Mouse (Mus musculus) layer of hippocampus, adult 18-20 months (tissue): ENCODE results near the gene Cd38. TPM values are rescaled to one million over a fixed set of nuclear protein-coding genes. Genes with fewer than 3 reads are reported as not detected.
"Not testable (repeated sequence)": the region's sequence is repeated elsewhere in the genome, so short reads cannot be mapped to it uniquely, and the experiment has no call there.

Source experiments
- DNase-seq, 2 experiments: peaks; one replicate each; pipeline ENCODE4 v3.0.0; 2022; ENCODE audit warnings: low spot score in 2 of 2
- total RNA-seq, 2 experiments: library from RNA; stranded (reverse); gene quantifications; 2 replicates each; pipeline ENCODE4 v1.2.3; 2021

Cd38 gene
- total RNA-seq, 2 experiments from 2014 or later = 4.9 to 5.0 TPM

- no peak for DNase-seq
These were observed 12.6 kb upstream of the Cd38 start for GRCm38 (mm10) chr5:43855769-43856168.

DNA sequence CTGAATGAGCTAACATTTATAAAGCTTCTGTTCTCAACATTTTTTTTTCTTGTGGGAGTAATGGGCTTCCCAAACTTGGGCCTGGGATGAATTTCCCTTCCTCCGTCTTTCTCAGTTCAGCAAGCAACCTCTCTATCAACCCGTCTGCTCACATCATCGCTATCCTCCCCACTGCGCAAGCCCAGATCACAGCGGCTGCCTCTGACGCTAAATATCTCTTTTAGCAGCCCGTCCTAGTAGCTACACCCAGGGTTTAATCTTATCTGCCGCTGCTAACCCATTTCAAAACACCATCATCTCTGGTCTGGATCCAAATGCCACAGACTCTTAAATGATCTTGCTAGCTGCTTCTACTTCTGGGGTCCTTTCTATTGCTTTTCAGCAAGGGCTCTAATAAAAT lies 8.7 kb upstream of the Cd38 start:
- no peak for DNase-seq

- DNase-seq = no peak
These were observed 8.3 kb upstream of the Cd38 start for GRCm38 (mm10) chr5:43860096-43860495.

DNA sequence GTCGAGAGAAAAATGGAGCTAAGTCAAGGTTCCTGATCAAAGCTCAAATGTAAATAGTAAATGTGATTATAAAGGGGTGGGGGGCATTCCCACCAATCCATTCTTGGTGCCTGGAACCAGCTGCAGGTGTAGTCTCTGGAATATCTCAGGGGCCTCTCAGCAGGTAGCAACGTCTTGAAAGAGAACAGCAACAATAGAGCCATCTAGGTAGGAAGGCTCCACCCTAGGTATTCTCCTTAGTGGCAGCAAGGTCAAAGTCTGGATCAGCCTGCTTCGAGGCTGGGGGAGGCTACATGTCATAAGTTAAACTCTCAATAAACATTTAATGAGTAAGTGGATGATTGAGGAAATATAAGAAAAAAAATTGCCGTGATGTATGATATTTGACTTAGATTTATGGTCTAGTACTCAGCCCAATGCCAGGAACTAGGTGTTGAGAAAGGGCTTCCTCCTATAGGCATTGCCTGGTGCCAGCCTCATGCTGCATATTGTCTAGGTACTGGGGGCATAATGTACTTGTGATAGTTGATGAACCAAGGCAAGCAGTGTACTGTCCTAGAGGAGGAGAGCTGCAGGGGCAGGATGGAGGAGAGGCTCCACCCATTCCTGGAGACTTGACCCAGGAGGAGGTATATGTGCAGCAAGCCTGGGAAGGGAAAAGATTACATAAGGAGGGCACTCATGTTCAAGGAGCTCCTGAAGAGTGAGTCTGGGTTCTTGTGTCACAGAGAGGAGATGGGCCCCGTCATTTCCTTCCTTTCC lies 7.5 kb upstream of the Cd38 start:
- no peak for DNase-seq

- DNase-seq = no peak
These were observed 4.7 kb upstream of the Cd38 start for GRCm38 (mm10) chr5:43863642-43864041.

DNA sequence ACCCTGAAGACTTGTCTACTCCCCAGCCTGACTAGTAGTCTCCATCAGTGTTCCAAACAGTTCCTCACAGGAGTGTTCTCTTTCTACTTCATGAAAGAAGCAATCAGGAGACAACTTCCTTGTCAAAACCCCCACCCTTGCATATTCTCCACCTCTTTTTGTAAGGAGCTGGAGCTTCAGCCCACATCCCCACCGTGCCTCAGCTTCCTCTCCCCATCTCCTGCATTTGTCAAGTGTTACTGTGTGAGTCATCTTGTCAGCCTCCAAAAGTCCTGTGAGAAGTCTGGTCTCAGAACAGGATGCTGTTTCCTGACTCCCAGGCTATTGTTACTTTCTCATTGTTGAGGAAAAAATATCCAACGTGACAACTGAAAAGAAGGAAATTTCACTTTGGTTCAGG lies 3.0 kb upstream of the Cd38 start:
- DNase-seq = no peak

DNA sequence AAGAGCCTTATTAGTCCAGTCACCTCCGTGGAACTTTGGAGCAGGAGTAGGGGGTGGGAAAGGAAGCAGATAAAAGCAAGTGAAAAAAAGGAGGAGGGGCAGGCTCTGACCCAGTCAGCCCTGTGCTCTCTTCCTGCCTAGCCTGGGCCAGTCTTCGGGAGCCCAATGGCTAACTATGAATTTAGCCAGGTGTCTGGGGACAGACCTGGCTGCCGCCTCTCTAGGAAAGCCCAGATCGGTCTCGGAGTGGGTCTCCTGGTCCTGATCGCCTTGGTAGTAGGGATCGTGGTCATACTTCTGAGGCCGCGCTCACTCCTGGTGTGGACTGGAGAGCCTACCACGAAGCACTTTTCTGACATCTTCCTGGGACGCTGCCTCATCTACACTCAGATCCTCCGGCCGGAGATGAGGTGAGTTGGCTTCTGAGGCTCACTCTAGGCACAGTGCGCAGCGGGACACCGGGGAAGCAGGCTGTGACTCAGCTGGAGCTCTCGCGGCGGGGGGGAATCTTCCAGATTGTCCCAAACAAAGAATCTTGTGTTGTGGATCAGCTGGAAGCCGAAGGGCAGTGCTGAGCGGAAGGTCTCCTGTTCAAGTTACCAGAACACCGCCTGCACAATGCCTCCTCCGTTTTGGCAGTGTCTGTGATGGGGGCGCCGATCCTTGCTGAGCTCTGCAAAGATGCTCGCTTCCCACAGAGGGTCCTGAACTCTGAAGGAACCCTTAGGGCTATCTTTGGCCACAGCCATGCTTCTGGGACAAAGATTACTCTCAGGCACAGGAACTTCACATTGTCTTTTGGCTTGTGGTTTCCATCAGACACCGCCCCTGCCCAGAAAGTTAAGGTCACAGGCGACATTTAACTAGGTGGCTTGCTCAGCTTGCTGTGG lies 603 bp downstream of the Cd38 start:
- DNase-seq = peak in 1 of 2 experiments; percentile 19

GRCm38 (mm10) chr5:43871845-43872244 lies 3.5 kb downstream of the Cd38 start:
- no peak for DNase-seq

DNA sequence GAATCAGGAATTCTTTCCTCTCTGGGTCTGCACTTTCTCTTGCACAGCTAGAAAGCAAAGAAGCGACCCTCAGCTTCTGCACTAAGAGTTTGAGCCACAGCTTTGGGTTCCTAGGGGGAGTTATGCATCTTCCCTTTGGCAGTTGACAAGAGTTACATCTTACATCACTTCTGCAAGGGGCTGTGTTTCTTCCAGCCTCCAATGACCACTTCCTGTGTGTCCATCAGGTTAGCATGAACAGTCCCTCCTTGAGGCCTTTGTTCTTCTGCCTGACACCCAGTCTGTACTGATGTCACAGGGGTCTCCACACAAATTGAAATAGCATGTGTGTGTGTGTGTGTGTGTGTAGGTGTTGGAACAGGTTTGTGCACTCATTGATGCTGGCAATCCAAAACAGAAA lies 4.3 kb downstream of the Cd38 start:
- no peak for DNase-seq

DNA sequence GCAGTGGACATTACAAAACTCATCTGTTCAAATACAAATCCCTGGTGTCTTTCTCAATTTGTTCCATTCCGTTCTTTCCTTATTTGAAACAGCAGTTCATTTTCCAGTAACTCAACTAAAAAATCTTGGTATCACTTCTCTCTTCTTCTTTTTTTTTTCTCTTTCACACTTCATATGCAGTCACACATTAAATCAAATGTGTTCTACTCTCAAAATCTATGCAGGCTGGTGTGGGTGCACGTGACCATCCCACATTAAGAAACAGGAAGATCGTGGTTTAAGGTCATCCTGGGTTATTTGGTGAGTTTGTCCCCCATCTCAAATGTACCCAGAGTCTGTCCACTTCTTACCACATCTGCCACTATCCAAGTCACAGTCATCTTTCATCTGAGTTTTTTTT lies 13.7 kb downstream of the Cd38 start:
- no peak for DNase-seq

DNA sequence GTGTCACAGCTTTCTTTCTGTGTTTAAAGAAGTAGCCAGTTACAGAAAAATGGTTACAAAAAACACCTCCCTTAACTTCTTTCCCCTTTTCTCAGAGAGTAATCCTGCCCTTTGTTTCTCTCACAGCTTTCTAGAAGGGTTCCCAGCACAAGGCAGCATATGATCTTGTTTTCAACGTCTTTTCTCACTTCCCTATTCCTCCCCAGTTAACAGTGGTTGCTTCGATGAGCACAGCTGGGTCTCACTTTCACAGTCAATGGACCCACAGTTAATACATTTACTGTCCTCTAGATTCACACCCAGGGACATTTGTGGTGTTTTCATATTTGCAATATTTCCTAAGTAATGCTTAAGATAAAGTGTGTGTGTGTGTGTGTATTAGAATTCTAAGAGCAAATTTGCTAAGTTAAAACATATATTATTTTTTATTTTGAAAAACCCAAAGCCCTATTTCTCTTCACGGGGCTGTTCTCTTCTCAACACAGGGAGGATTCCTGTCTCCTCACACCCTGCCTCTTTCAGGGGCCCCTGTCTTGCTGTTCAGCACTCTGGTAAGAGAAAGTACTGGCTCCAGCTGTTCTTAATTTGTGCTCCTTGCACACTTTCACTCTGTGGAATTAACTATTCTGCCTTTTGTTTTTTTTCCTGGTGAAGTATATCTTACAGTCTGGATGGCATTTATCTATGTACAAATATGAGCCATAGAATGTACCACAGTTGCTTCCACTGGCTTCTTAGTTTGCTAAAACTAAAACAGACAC lies 16.9 kb downstream of the Cd38 start:
- DNase-seq = no peak

GRCm38 (mm10) chr5:43892386-43892785 lies 24.0 kb downstream of the Cd38 start:
- peak in 1 of 2 experiments; percentile 74 for DNase-seq

DNA sequence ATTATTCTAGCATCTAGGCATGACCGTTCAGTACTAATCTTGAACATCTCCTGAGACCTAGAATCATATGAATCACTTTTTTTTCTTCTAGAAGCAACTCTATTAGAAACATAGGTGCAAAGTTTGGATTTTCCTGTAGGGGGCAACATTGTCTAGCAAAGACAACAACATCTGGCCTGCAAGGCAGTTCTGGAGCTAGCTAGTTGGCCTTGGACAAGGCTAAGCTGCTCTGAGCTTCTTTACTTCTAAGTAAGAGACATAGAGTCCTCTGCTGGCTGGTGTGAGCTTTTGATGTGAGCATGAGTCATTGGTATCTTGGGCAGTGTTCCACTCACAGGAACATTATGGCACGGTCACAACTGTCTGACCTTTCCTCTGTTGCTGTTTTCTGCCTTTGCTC lies 25.8 kb downstream of the Cd38 start:
- DNase-seq = peak in 1 of 2 experiments; percentile 47

DNA sequence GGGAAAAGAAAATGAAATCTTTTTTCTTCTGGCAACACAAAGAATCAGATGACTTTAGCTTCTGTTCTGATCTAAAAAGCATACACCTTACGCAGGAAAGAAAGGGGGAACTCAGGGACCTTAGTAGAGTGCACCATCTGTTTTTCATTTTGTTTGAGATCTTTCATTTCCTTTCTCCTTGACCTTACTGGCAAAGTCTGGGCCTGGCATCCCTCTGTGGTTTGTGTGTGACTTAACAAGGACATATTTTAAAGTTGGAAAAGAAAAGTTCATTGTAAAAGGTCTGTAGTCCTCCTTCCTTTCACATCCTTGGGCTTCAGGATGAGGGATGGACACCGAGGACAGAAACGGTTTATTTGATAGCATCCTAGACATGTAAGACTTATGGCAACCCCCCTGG lies 27.6 kb downstream of the Cd38 start:
- DNase-seq = no peak

GRCm38 (mm10) chr5:43904685-43905084 lies 36.3 kb downstream of the Cd38 start:
- DNase-seq = no peak

GRCm38 (mm10) chr5:43909213-43909612 lies 40.9 kb downstream of the Cd38 start:
- DNase-seq = no peak

DNA sequence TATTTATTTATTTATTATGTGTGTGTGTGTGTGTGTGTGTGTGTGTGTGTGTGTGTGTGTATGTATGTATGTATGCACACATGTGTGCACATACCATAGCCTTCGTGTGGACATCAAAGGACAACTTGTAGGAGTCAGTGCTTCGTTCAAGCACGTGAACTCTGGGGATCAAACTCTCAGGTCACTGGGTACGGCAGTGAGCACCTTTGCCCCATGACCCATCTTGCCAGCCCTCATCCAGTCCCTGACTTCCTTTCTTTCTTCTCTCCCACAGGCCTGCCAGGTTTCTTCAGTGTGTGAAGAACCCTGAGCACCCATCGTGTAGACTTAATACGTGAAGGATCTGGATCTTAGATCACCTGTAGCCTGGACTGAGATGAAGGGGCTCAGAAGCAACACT lies 41.7 kb downstream of the Cd38 start:
- DNase-seq = no peak

GRCm38 (mm10) chr5:43912844-43913243 lies 44.5 kb downstream of the Cd38 start, which contains the start of gene Gm7879:
Gm7879 (plus strand) TSS chr5:43913144.
- not testable (repeated sequence) for DNase-seq

DNA sequence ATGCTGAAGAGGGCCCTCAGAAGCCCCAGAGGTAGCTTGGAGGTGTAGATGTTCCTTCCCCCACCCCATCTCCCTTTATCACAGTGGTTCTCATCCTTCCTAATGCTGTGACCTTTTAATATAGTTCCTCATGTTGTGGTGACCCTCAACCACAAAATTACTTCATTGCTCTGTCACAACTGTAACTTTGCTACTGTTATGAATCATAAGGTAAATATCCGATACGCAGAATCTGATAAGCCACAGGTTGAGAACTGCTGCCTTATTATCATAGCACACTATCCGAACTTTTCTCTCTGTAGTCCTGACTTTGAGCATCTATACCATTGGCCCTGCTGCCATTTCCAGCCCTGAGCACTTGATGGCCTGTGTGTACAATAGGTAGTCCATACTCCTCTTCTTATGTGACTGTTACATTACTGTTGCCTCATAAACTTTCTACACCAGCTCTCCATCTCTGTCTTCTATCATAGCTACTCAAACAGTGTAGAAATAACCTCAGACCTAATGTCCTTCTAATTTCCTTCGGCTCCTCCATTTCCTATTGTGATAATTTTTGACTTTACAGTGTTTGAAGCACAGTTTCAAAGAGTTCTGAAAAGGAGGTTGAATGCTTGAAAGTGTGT lies 47.0 kb downstream of the Cd38 start:
- no peak for DNase-seq

GRCm38 (mm10) chr5:43921877-43922276 lies 53.5 kb downstream of the Cd38 start:
- no peak for DNase-seq

- DNase-seq = peak; percentile 35 to 76
These were observed 55.6 kb downstream of the Cd38 start for GRCm38 (mm10) chr5:43923933-43924332.
